ENCODE assay signal across 9 mouse cellular contexts in genomic region chr8:105253766-105254151, GRCm38 (mm10). TPM values are rescaled to one million over a fixed set of nuclear protein-coding genes. Genes with fewer than 3 reads are reported as not detected.
A peak's percentile ranks its signal among the peaks of the same experiment; 100 is the strongest.
DNase-seq lines count a peak whose midpoint lies in the region; ATAC-seq lines count a peak whose summit lies in the region.
"Had no signal": no experiment of that assay in that cellular context is flagged by ENCODE, and none has a peak within 500 bp of the region (broad histone marks: within the 10 kb centered on the region; RNA-seq: fewer than 3 reads in every experiment).

No protein-coding gene starts in this region.

- WGBS in kidney, embryonic 14.5 days, result 34% methylated on average over 20 of the region's 20 CpGs
- WGBS in hindbrain, embryonic 11.5 days, result 32% methylated on average over 20 of the region's 20 CpGs
- WGBS in midbrain, embryonic 12.5 days, result 34% methylated on average over 20 of the region's 20 CpGs

- peak; percentile 22 for ATAC-seq in kidney, embryonic 14.5 days (ENCODE audit: low FRiP score, low TSS enrichment)
- peak; percentile 39; the same call in 1 of the 2 replicates for ATAC-seq in hindbrain, embryonic 11.5 days (ENCODE audit: low FRiP score)
- peak; percentile 52 for ATAC-seq in midbrain, embryonic 12.5 days (ENCODE audit: low FRiP score, low read depth)

- H3K27ac ChIP-seq in kidney, embryonic 14.5 days (ENCODE audit: low read depth, low read length), result no peak overlapping the region
- no peak overlapping the region for H3K27ac ChIP-seq in brown adipose tissue, adult 24 weeks (replicated peaks; ENCODE audit: low read depth, low read length)
- H3K27ac ChIP-seq in hindbrain, embryonic 11.5 days (ENCODE audit: low read depth, low read length), result 0 out of 2 replicates have a peak overlapping the region, but pooled peaks have one; percentile 30
- H3K27ac ChIP-seq in midbrain, embryonic 12.5 days (replicated peaks), result no peak overlapping the region

- peak overlapping the region; percentile 99 for H3K4me2 ChIP-seq in kidney, embryonic 14.5 days (replicated peaks; ENCODE audit: low read depth, low read length)
- peak overlapping the region; percentile 98 for H3K4me2 ChIP-seq in hindbrain, embryonic 11.5 days (replicated peaks; ENCODE audit: low read depth, low read length)
- H3K4me2 ChIP-seq in midbrain, embryonic 12.5 days (replicated peaks), result peak overlapping the region; percentile 92

- no peaks in the 10 kb centered on the region for H3K9me3 ChIP-seq in kidney, embryonic 14.5 days (ENCODE audit: control insufficient read depth, low read length)
- H3K9me3 ChIP-seq in hindbrain, embryonic 11.5 days (ENCODE audit: control insufficient read depth, low read length), result no peaks in the 10 kb centered on the region
- no peaks in the 10 kb centered on the region for H3K9me3 ChIP-seq in midbrain, embryonic 12.5 days

- peaks cover 12% of the 10 kb centered on the region; the same call in 1 of the 2 replicates for H3K4me1 ChIP-seq in kidney, embryonic 14.5 days (ENCODE audit: control insufficient read depth, insufficient read depth, low read length)
- no peaks in the 10 kb centered on the region; the same call in 1 of the 2 replicates for H3K4me1 ChIP-seq in brown adipose tissue, adult 24 weeks (ENCODE audit: control insufficient read depth, insufficient read depth, insufficient read length, low read length)
- H3K4me1 ChIP-seq in hindbrain, embryonic 11.5 days (replicated peaks; ENCODE audit: control insufficient read depth, insufficient read depth, low read length), result 0 out of 2 replicates have a peak, but pooled peaks cover 3% of the 10 kb centered on the region
- H3K4me1 ChIP-seq in midbrain, embryonic 12.5 days, result peaks cover 20% of the 10 kb centered on the region

- no peak for DNase-seq in kidney, postnatal 25 days
- DNase-seq in hindbrain, embryonic 11.5 days (ENCODE audit: low spot score), result no peak
- DNase-seq in left cerebral cortex, postnatal 4 days, result no peak
- no peak for DNase-seq in right cerebral cortex, postnatal 10 days (ENCODE audit: low spot score in 2 of 2)
- DNase-seq in MN1 (ENCODE audit: low spot score), result no peak

- peak overlapping the region; percentile 64 for H3K4me3 ChIP-seq in kidney, embryonic 14.5 days (ENCODE audit: low read length)
- peak overlapping the region; percentile 64; the same call in 1 of the 2 replicates for H3K4me3 ChIP-seq in brown adipose tissue, adult 24 weeks (ENCODE audit: insufficient read depth, low read depth, low read length)
- H3K4me3 ChIP-seq in hindbrain, embryonic 11.5 days (ENCODE audit: low read depth, low read length), result peak overlapping the region; percentile 57; the same call in 1 of the 2 replicates
- H3K4me3 ChIP-seq in midbrain, embryonic 12.5 days, result peak overlapping the region; percentile 52

- peaks cover 35% of the 10 kb centered on the region for H3K36me3 ChIP-seq in kidney, embryonic 14.5 days (ENCODE audit: control insufficient read depth, insufficient read depth, low read length)
- H3K36me3 ChIP-seq in hindbrain, embryonic 11.5 days (ENCODE audit: control insufficient read depth, insufficient read depth, low read length), result no peaks in the 10 kb centered on the region
- H3K36me3 ChIP-seq in midbrain, embryonic 12.5 days, result peaks cover 40% of the 10 kb centered on the region

- H3K9ac ChIP-seq in kidney, embryonic 14.5 days (ENCODE audit: low read depth, low read length), result peak overlapping the region; percentile 23; the same call in 1 of the 2 replicates
- peak overlapping the region; percentile 68; the same call in 1 of the 2 replicates for H3K9ac ChIP-seq in hindbrain, embryonic 11.5 days (ENCODE audit: low read depth, low read length)
- 0 out of 2 replicates have a peak overlapping the region, but pooled peaks have one; percentile 24 for H3K9ac ChIP-seq in midbrain, embryonic 12.5 days (replicated peaks)

- peaks cover 25% of the 10 kb centered on the region for H3K27me3 ChIP-seq in kidney, embryonic 14.5 days (ENCODE audit: control insufficient read depth, insufficient read depth, low read length)
- peaks cover 27% of the 10 kb centered on the region for H3K27me3 ChIP-seq in hindbrain, embryonic 11.5 days (ENCODE audit: control insufficient read depth, insufficient read depth, low read length)
- peaks cover 45% of the 10 kb centered on the region for H3K27me3 ChIP-seq in midbrain, embryonic 12.5 days

- intact Hi-C loops in left cerebral cortex, postnatal 4 days (cut with DNase I), result no loop called here

RNA-seq across cellular contexts. Expression of gene B3gnt9, which starts 1.2 kb away (rescaled TPM):
- 6.9 and 7.3 TPM in 2 replicates for polyA plus RNA-seq in kidney, embryonic 14.5 days (2014; fragmentation: Nextera tagmentation; extraction: Ambion mirVana)
- 1.9 and 2.8 TPM in 2 replicates for polyA plus RNA-seq in brown adipose tissue, adult 24 weeks (2012; ENCODE audit: insufficient read depth, insufficient read length, missing spikeins)
- polyA plus RNA-seq in hindbrain, embryonic 11.5 days (2014; fragmentation: Nextera tagmentation; extraction: Ambion mirVana), result 4.2 and 6.3 TPM in 2 replicates
- 7.6 and 9.8 TPM in 2 replicates for polyA plus RNA-seq in midbrain, embryonic 12.5 days (2016; fragmentation: Nextera tagmentation; extraction: Ambion mirVana)
- total RNA-seq in left cerebral cortex, postnatal 4 days (2021), result 1 to 10 TPM; 4.2 to 4.7 TPM

RNA-seq across cellular contexts. Expression of gene Tradd, which starts 10.7 kb away (rescaled TPM):
- polyA plus RNA-seq in kidney, embryonic 14.5 days (2014; fragmentation: Nextera tagmentation; extraction: Ambion mirVana), result 13.1 and 15.7 TPM in 2 replicates
- 5.1 TPM in 2 replicates for polyA plus RNA-seq in brown adipose tissue, adult 24 weeks (2012; ENCODE audit: insufficient read depth, insufficient read length, missing spikeins)
- 13.5 and 14.3 TPM in 2 replicates for polyA plus RNA-seq in hindbrain, embryonic 11.5 days (2014; fragmentation: Nextera tagmentation; extraction: Ambion mirVana)
- 11.0 and 14.6 TPM in 2 replicates for polyA plus RNA-seq in midbrain, embryonic 12.5 days (2016; fragmentation: Nextera tagmentation; extraction: Ambion mirVana)
- total RNA-seq in left cerebral cortex, postnatal 4 days (2021), result 10 to 100 TPM in 1 of 2 experiments, 1 to 10 TPM in 1; 9.2 to 11.1 TPM

RNA-seq across cellular contexts. Expression of gene Fbxl8, which starts 10.7 kb away (rescaled TPM):
- 1.5 and 1.9 TPM in 2 replicates for polyA plus RNA-seq in kidney, embryonic 14.5 days (2014; fragmentation: Nextera tagmentation; extraction: Ambion mirVana)
- polyA plus RNA-seq in brown adipose tissue, adult 24 weeks (2012; ENCODE audit: insufficient read depth, insufficient read length, missing spikeins), result 2.0 TPM in 2 replicates
- polyA plus RNA-seq in hindbrain, embryonic 11.5 days (2014; fragmentation: Nextera tagmentation; extraction: Ambion mirVana), result 0.78 and 1.4 TPM in 2 replicates
- 0.77 and 0.87 TPM in 2 replicates for polyA plus RNA-seq in midbrain, embryonic 12.5 days (2016; fragmentation: Nextera tagmentation; extraction: Ambion mirVana)
- total RNA-seq in left cerebral cortex, postnatal 4 days (2021), result under 1 TPM; 0.60 to 0.84 TPM

RNA-seq across cellular contexts. Expression of gene Hsf4, which starts 15.8 kb away (rescaled TPM):
- not detected in 2 replicates for polyA plus RNA-seq in kidney, embryonic 14.5 days (2014; fragmentation: Nextera tagmentation; extraction: Ambion mirVana)
- polyA plus RNA-seq in brown adipose tissue, adult 24 weeks (2012; ENCODE audit: insufficient read depth, insufficient read length, missing spikeins), result 5.0 and 6.9 TPM in 2 replicates
- 0.21 and 0.52 TPM in 2 replicates for polyA plus RNA-seq in hindbrain, embryonic 11.5 days (2014; fragmentation: Nextera tagmentation; extraction: Ambion mirVana)
- polyA plus RNA-seq in midbrain, embryonic 12.5 days (2016; fragmentation: Nextera tagmentation; extraction: Ambion mirVana), result 0.14 TPM in 1 of 2 replicates, not detected in the other
- under 1 TPM; 0.28 to 0.50 TPM for total RNA-seq in left cerebral cortex, postnatal 4 days (2021)
- total RNA-seq: neutrophil, adult 5-6 weeks had no signal

RNA-seq across cellular contexts. Expression of gene Nol3, which starts 22.2 kb away (rescaled TPM):
- polyA plus RNA-seq in kidney, embryonic 14.5 days (2014; fragmentation: Nextera tagmentation; extraction: Ambion mirVana), result 0.85 and 1.1 TPM in 2 replicates
- 57.4 and 71.2 TPM in 2 replicates for polyA plus RNA-seq in brown adipose tissue, adult 24 weeks (2012; ENCODE audit: insufficient read depth, insufficient read length, missing spikeins)
- polyA plus RNA-seq in hindbrain, embryonic 11.5 days (2014; fragmentation: Nextera tagmentation; extraction: Ambion mirVana), result 2.7 and 3.1 TPM in 2 replicates
- polyA plus RNA-seq in midbrain, embryonic 12.5 days (2016; fragmentation: Nextera tagmentation; extraction: Ambion mirVana), result 3.3 and 3.9 TPM in 2 replicates
- total RNA-seq in left cerebral cortex, postnatal 4 days (2021), result 1 to 10 TPM; 1.1 to 1.5 TPM
- total RNA-seq: neutrophil, adult 5-6 weeks had no signal
